Mouse (Mus musculus) embryo, embryonic 10 days (tissue): Measurements from ENCODE around the gene Slc25a10.

Experiments
- DNase-seq: peaks from one replicate; pipeline ENCODE4 v3.0.0-alpha.2; 2015; ENCODE audit warnings: low spot score

Slc25a10 gene

GRCm38 (mm10) chr11:120491317-120492023 is at the start of gene Slc25a10:
Gene Slc25a10 (plus strand): TSS chr11:120491840.
- DNase-seq, result peak; percentile 92

GRCm38 (mm10) chr11:120442344-120442743 is 49.3 kb upstream of the Slc25a10 start, which contains the start of gene Tspan10:
Gene Tspan10 (plus strand): TSS chr11:120442644.
- DNase-seq, result no peak

- DNase-seq, result no peak
These were observed 48.8 kb upstream of the Slc25a10 start for GRCm38 (mm10) chr11:120442765-120443280.

DNA sequence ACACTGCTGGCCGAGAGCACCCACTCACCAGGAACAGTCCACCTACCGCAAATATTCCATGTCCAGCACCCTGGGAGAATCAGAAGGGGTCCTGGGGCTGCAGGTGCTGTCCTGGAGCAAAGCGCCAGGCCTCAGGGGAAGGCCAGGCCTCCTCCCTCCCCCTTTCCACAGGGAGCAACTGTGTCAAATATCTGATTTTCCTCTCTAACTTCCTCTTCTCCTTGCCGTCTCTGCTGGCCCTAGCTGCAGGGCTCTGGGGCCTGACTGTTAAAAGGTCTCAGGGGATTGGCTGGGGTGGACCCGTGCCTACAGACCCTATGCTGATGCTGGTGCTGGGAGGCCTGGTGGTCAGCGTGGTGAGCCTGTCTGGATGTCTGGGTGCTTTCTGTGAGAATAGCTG is 47.5 kb upstream of the Slc25a10 start:
- DNase-seq, result no peak

DNA sequence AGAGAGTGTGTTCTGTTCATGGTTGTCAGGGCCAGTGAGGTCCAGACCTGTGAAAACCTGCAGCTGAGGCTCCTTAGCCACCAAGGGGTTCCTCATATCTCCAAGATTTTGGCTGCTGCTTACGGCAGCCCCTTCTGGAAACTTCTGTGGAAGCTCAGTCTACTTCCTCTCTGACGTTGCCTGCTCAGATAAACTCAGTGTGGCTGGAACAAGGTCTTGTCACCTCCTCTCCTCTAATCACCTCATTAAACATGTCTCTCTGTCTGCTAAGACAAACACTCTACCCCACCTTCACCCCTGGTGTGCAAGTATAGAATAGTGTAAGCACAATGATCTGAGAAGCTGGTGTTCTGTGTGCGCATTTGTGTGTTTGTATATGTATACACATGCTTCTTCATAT is 46.2 kb upstream of the Slc25a10 start:
- DNase-seq, result no peak

GRCm38 (mm10) chr11:120447179-120447578 is 44.5 kb upstream of the Slc25a10 start:
- no peak for DNase-seq

DNA sequence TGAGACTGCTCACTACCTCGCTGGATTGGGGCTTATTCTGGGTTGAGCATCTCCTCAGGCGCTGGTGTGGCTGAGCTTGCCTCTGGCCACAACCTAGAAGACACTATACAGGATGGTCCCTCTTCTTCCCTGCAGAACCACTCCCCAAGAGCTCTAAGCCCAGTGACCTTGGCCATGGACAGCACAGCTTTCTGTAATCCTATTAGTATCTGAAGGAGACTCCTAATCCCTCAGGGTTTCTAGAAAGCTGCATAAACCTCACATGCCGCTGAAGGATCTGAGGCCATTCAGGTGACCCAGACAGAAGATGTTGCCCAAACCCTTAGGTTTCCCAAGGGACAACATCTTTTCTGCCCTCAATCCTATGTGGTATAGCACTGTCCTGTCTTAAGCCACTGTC is 39.4 kb upstream of the Slc25a10 start:
- DNase-seq, result no peak

- no peak for DNase-seq
These were observed 38.3 kb upstream of the Slc25a10 start, which contains the start of gene Pde6g for GRCm38 (mm10) chr11:120453306-120453705. Gene Pde6g (minus strand): TSS chr11:120453500.

DNA sequence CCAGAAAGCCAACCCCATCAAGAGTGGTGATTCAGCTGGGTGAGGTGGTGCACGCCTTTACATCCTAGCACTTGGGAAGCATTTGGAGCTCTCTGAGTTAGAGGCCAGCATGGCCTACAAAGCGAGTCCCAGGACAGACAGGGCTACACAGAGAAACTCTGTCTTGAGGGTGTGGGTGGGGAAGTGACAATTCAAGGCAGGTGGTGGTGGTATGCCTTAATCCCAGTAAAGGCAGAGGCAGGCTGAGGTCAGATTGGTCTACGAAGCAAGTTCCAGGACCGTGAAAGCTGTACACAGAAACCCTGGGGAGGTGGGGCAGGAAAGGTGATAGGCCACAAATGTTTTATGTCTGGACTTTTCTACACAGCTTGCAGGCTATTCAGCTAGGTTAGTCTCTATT is 36.7 kb upstream of the Slc25a10 start:
- no peak for DNase-seq

DNA sequence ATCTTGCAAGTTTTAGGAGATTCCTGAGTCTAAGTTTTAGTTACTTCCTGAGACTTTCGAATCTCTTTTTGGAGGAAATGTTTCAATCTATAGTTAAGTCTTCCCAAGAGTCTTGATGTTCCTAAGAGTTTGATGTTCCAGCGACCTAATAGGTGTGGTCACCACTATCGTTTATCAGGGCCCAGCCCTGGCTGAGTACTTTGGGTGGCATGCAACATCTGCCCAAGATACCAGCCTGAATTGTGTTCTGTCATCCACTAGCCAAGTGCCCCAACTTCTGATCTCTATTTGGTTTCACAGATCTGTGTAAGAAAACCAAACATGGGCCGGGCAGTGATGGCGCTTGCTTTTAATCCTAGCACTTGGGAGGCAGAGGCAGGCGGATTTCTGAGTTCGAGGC is 36.2 kb upstream of the Slc25a10 start:
- no peak for DNase-seq

DNA sequence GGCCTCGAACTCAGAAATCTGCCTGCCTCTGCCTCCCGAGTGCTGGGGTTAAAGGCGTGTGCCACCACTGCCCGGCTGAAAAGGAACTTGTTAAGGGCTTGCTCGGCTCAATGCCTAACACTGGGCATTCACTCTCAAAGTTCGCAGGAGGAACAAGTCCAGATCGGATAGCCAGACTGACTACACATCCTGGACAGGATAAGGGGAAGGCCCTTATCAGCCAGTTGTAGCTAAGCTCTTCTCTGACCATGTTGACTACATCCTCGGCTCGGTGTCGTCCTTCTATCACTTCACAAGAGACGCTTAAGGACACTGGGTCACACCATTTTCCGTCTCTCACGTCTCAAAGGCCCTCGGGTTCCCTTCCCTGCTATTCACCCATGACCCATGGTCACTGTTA is 34.3 kb upstream of the Slc25a10 start:
- DNase-seq, result no peak

DNA sequence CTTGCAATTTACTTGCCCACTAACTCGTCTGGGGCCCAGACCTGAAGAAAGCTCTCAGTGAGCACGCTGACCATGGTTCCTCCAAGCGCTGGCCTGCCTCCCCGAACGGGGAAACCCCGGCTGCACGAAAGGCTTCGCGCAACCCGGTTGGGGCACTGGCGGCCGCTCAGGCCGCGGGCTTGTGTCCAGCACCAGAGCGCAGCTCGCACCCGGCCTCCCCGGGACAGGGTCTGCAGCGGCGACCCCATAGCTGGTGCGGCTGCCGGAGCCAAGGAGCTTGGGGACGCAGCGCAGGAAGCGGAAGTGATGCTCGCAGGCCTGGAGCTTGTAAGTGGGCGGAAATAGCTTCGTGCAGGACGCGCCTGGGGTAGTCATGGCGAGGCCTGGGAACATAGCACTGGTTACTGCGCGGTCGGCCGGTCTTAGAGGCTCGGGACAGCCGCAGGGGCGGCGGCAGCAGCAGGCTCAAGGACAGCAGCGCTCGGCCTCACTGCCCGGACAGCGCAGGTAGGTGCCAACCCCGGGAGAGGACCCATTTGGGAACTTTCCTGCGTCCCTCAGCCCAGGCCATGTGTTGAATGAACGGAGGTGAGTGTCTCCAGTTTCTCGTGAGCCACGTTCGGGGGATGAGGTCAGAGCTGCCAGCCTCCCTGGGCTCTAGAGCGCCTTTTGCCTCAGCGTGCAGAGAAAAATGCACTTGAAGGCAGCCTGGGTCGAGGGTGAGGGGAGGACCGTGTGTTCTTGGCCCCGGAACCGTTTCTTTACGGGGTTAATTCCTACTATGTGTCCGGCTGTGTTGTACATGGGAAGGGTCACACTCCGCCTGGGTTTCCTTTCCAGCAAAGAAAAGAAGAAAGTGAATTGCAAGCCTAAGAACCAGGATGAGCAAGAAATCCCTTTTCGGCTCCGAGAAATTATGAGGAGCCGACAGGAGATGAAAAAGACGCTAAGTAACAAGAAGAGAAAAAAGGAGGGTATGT is 33.6 kb upstream of the Slc25a10 start, which contains the start of the genes Oxld1 and Ccdc137:
Oxld1 (minus strand) TSS at position 297 of the 980 bp plus-strand sequence.
Ccdc137 (plus strand) TSS at position 344 of the 980 bp plus-strand sequence.
- peak; percentile 95 for DNase-seq

DNA sequence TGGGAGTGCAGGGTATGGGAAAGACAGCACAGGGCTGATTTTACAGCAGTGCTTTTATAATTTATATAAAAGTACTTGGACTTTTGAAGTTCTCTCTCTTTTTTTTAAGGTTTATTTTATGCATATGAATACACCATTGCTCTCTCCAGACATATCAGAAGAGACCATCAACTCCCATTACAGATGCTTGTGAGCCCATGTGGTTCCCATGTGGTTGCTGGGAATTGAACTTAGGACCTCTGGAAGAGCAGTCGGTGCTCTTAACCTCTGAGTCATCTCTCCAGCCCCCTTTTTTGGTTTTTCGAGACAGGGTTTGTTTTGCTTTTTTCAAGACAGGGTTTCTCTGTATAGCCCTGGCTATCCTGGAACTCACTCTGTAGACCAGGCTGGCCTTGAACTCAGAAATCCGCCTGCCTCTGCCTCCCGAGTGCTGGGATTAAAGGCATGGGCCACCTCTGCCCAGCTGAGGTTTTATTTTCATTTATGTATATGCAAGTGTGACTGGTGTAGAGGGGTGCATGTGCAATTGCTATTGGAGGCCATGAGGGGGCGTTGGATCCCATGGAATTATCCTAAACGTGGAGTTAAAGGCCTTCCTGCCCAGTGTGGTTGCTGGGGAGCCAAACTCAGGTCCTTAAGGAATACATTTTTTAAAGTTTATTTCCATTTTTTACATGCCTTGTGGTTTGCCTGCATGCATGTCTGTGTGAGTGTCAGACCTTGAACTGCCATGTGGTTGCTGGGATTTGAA is 32.6 kb upstream of the Slc25a10 start:
- no peak for DNase-seq

DNA sequence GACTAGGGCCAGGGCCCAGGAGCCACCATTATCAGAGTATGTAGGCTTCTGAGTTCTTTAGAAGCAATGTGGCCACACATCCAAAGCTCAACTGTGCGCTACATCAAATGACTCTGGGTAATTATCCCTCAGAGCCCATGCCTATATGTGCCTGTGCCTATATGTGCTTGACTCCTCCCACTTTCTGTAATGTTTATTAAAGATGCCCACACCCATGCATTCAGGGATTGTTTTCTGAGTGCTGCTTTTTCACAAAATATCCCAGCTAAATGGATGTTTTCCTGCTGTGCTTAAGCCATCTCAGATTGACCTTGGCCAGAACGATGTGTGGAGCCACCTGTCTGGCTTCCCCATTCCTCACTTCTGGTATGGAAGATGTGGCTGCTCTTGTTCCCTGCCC is 28.1 kb upstream of the Slc25a10 start:
- no peak for DNase-seq

DNA sequence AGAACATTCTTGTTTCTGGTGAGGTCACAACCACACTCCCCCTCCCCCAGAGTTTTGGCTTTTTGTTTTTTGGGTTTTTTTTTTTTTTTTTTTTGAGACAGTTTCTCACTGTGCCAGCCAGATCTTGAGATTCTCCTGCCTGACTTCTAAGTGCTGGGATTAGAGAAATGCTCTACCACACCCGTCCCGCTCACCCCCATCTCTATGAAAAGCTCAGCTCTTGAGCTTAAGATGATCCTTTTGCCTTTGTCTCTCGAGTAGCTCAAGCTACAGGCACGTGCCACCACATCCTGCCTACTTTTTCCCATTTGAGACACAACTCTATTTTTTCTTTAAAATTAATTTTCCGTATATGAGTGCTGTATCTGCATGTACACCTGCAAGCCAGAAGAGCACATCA is 27.3 kb upstream of the Slc25a10 start:
- no peak for DNase-seq

DNA sequence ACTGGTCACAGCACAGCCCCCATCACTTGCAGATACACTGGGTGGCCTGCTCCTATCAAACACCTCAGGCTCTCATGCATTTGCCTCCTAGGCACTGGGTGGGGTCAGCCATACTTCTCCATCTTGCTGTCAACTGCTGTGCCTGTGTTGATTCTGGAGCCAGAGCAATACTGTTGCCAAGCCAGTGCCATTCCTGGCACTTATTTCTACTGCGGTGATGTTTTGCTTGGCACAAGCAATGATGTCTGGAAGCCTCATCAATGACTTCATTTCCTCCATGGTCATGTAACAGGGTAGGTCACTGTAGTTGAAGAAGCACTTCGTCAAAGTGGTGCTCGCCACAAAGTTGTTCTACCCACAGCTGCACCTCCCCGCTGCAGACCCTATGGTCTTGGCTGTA is 26.1 kb upstream of the Slc25a10 start:
- DNase-seq, result no peak

DNA sequence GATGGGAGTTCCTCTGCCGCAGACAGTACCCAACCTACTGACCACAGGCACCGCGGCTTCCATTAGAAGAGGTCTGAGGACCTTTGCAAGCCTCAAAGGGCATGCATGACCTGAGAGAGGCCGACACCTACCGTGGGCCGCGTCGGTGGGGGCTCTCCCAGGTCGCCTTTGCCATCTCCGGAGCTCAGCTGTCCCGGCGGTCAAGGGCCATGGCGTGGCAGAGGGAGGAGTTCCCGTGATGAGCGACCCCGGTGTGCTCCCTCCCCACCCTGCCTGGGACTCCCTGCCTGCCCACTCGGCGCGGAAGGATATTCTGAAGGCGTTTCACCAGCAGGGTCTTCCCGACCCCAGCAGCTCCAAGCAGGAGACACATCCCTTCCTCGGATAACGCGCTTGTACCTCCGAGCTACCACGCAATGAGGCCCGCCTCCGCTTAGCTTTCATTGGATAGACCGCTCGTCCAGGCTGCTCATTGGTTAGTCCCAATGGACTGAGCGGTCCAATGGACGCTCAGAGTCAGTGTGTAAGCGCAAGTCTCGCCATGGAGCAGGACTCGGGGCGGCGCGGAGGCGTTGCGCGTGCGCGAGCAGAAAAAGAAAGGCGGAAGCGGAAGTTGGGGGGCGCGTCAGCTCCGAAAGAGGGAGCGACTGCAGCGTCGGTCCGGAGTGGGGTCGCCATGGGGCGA is 24.4 kb upstream of the Slc25a10 start, which contains the start of gene Arl16:
Arl16 (minus strand) TSS at position 557 of the 685 bp plus-strand sequence.
- DNase-seq, result peak; percentile 100

DNA sequence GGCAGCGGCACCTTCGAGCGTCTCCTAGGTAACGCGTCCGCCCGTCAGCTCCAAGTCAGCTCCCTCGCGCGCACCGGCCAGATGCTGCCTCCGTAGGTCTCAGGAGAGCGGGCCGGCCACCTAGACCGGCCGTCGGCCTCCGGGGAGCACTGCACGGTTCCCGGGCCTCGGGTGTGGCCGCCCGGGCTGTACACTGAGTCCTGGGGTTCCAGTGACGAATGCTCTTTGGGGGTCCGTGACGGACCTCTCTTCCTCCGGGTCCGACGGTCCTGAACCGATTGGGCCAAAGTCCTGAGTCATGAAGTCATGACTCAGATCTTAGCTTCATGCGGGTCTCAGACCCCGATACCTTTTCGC is 23.9 kb upstream of the Slc25a10 start:
- DNase-seq, result no peak

GRCm38 (mm10) chr11:120472052-120472451 is 19.6 kb upstream of the Slc25a10 start:
- no peak for DNase-seq

GRCm38 (mm10) chr11:120483448-120483934 is 8.1 kb upstream of the Slc25a10 start:
- DNase-seq, result no peak
